Mouse (Mus musculus) common myeloid progenitor, adult 5-6 weeks (primary cell): Measurements from ENCODE around the gene 2510002D24Rik. TPM values are rescaled to one million over a fixed set of nuclear protein-coding genes. Genes with fewer than 3 reads are reported as not detected.
A peak's percentile ranks its signal among the peaks of the same experiment; 100 is the strongest.
"Not testable (repeated sequence)": the region's sequence is repeated elsewhere in the genome, so short reads cannot be mapped to it uniquely, and the experiment has no call there.

ENCODE experiments used
- ATAC-seq: replicated peaks from 2 replicates; pipeline ENCODE4 v1.8.0; 2016; ENCODE audit warnings: low read depth, mild to moderate bottlenecking, moderate TSS enrichment, inconsistent platforms; ENCODE audit not compliant: poor library complexity, severe bottlenecking
- total RNA-seq: library from RNA; stranded (forward); fragments of 200-1000, 187-1606 nt; gene quantifications from 2 replicates; pipeline ENCODE4 v1.2.3, GENCODE M21; 2017

2510002D24Rik gene
- total RNA-seq, 1 experiment from 2014 or later = 34.9 TPM

- no peak for ATAC-seq
Observed at GRCm38 (mm10) chr16:18846301-18846820, 10.0 kb downstream of the 2510002D24Rik start.

- not testable (repeated sequence) for ATAC-seq
Observed at GRCm38 (mm10) chr16:18849521-18850190, 13.3 kb downstream of the 2510002D24Rik start.

GRCm38 (mm10) chr16:18858551-18858950 is 22.2 kb downstream of the 2510002D24Rik start:
- peak; percentile 83 for ATAC-seq

GRCm38 (mm10) chr16:18860186-18860585 is 23.8 kb downstream of the 2510002D24Rik start:
- ATAC-seq = no peak

- ATAC-seq = not testable (repeated sequence)
Observed at GRCm38 (mm10) chr16:18870495-18870894, 34.1 kb downstream of the 2510002D24Rik start.

- 0 out of 2 replicates have a peak, but pooled peaks have one; percentile 0 for ATAC-seq
Observed at GRCm38 (mm10) chr16:18876091-18876441, 39.7 kb downstream of the 2510002D24Rik start.

GRCm38 (mm10) chr16:18876442-18877308 is 40.3 kb downstream of the 2510002D24Rik start, which contains the start of the genes Mrpl40 and Hira:
Gene Mrpl40, minus strand, starts transcription at chr16:18876862.
Gene Hira, plus strand, starts transcription at chr16:18877037.
- ATAC-seq = peak; percentile 78

GRCm38 (mm10) chr16:18877386-18878090 is 41.2 kb downstream of the 2510002D24Rik start:
- peak; percentile 59 for ATAC-seq

- peak; percentile 15; the same call in 1 of the 2 replicates for ATAC-seq
Observed at GRCm38 (mm10) chr16:18878091-18878720, 41.8 kb downstream of the 2510002D24Rik start.

GRCm38 (mm10) chr16:18884044-18884443 is 47.7 kb downstream of the 2510002D24Rik start:
- ATAC-seq = no peak

Other genes starting within 250 kb of the 2510002D24Rik start
- not detected in 2 replicates for gene Tbx1, start 245.9 kb upstream of the 2510002D24Rik start, total RNA-seq
- 7.3 and 12.1 TPM in 2 replicates for gene Gp1bb, start 214.2 kb upstream of the 2510002D24Rik start, total RNA-seq
- gene Gm49601, start 210.2 kb upstream of the 2510002D24Rik start, total RNA-seq = 1.8 TPM in 1 of 2 replicates, not detected in the other
- gene Sept5, start 206.6 kb upstream of the 2510002D24Rik start, total RNA-seq = 0.37 TPM in 1 of 2 replicates, not detected in the other
- gene Cldn5, start 59.7 kb upstream of the 2510002D24Rik start, total RNA-seq = not detected in 2 replicates
- 48.2 and 70.9 TPM in 2 replicates for gene Ufd1, start 24.8 kb upstream of the 2510002D24Rik start, total RNA-seq
- gene Cdc45, start 24.6 kb upstream of the 2510002D24Rik start, total RNA-seq = 63.1 and 65.1 TPM in 2 replicates
- not detected in 2 replicates for gene Gm28539, start within 50 bp of the 2510002D24Rik start, total RNA-seq
- gene Mrpl40, start 40.3 kb downstream of the 2510002D24Rik start, total RNA-seq = 105 and 109 TPM in 2 replicates
- 95.4 and 106 TPM in 2 replicates for gene Hira, start 40.5 kb downstream of the 2510002D24Rik start, total RNA-seq